In genomic region chr5:147358481-147358880, GRCm38 (mm10) we compare ENCODE assay signal across 24 mouse cellular contexts. TPM values are rescaled to one million over a fixed set of nuclear protein-coding genes. Genes with fewer than 3 reads are reported as not detected.
"Had no signal": no experiment of that assay in that cellular context is flagged by ENCODE, and none has a peak within 500 bp of the region (broad histone marks: within the 10 kb centered on the region; RNA-seq: fewer than 3 reads in every experiment).

No protein-coding gene starts in this region.

- H3K4me3 ChIP-seq: layer of hippocampus, adult 2 months; limb, embryonic 10.5 days; limb, embryonic 13.5 days; liver, embryonic 12.5 days; liver, embryonic 15.5 days; lung, embryonic 15.5 days; neural tube, embryonic 13.5 days had no signal

- H3K27ac ChIP-seq: kidney, postnatal 0 days; layer of hippocampus, adult 2 months; limb, embryonic 10.5 days; limb, embryonic 13.5 days; liver, embryonic 12.5 days; liver, embryonic 15.5 days; lung, embryonic 15.5 days; neural tube, embryonic 13.5 days had no signal

- H3K36me3 ChIP-seq: limb, embryonic 10.5 days; limb, embryonic 13.5 days; liver, embryonic 12.5 days; liver, embryonic 15.5 days; lung, embryonic 15.5 days; neural tube, embryonic 13.5 days had no signal

- H3K9ac ChIP-seq: limb, embryonic 13.5 days; liver, embryonic 12.5 days; liver, embryonic 15.5 days; lung, embryonic 15.5 days; neural tube, embryonic 13.5 days had no signal

- DNase-seq: kidney, adult 2 months; kidney, postnatal 25 days; layer of hippocampus, adult 9-11 months; liver; lung, adult 18-20 months; lung, postnatal 10 days; lung, postnatal 36 days; midbrain, embryonic 14.5 days; retina, postnatal 1 day had no signal

- ATAC-seq: intestine, postnatal 0 days; liver, embryonic 12.5 days had no signal

- H3K9me3 ChIP-seq: limb, embryonic 10.5 days; limb, embryonic 13.5 days; liver, embryonic 12.5 days; liver, embryonic 15.5 days; lung, embryonic 15.5 days; neural tube, embryonic 13.5 days had no signal

- H3K27me3 ChIP-seq: limb, embryonic 13.5 days; liver, embryonic 12.5 days; liver, embryonic 15.5 days; lung, embryonic 15.5 days; neural tube, embryonic 13.5 days had no signal

- H3K4me2 ChIP-seq: limb, embryonic 13.5 days; liver, embryonic 12.5 days; liver, embryonic 15.5 days; lung, embryonic 15.5 days; midbrain, embryonic 11.5 days; neural tube, embryonic 13.5 days had no signal

- H3K4me1 ChIP-seq: limb, embryonic 13.5 days; liver, embryonic 12.5 days; liver, embryonic 15.5 days; lung, embryonic 15.5 days; neural tube, embryonic 13.5 days had no signal

RNA-seq across cellular contexts. Expression of gene Urad, which starts 36.2 kb away (rescaled TPM):
- polyA plus RNA-seq: kidney, adult 2 months; kidney, embryonic 14.5 days; kidney, postnatal 0 days; limb, embryonic 10.5 days; limb, embryonic 13.5 days; lung, embryonic 15.5 days; midbrain, embryonic 11.5 days; midbrain, embryonic 14.5 days; midbrain, postnatal 0 days; neural tube, embryonic 13.5 days; spleen, adult 2 months; stomach, embryonic 16.5 days; testis, adult 2 months had no signal

RNA-seq across cellular contexts. Expression of gene Flt3, which starts 41.8 kb away (rescaled TPM):
- polyA plus RNA-seq: kidney, embryonic 14.5 days had no signal

RNA-seq across cellular contexts. Expression of gene Cdx2, which starts 51.4 kb away (rescaled TPM):
- polyA plus RNA-seq: kidney, adult 2 months; kidney, embryonic 14.5 days; kidney, postnatal 0 days; liver, embryonic 12.5 days; liver, embryonic 15.5 days; lung, embryonic 15.5 days; midbrain, embryonic 11.5 days; midbrain, embryonic 14.5 days; midbrain, postnatal 0 days; neural tube, embryonic 13.5 days; spleen, adult 2 months; testis, adult 2 months had no signal
